Mouse (Mus musculus) G1E (cell line): ENCODE results near the gene Tm4sf1. TPM values are rescaled to one million over a fixed set of nuclear protein-coding genes. Genes with fewer than 3 reads are reported as not detected.

Experiments used
- ATAC-seq: 2 replicates; pipeline ENCODE4 v1.8.0; 2016; ENCODE audit warnings: mild to moderate bottlenecking; ENCODE audit not compliant: insufficient number of reproducible peaks, poor library complexity, low FRiP score, severe bottlenecking; ENCODE audit errors: extremely low read depth
- DNase-seq: peaks from one replicate; pipeline ENCODE4 v3.0.0; 2012; ENCODE audit warnings: low spot score
- H3K27me3 ChIP-seq: 2 replicates; pipeline ENCODE4 v1.6.1; 2012; ENCODE audit warnings: mild to moderate bottlenecking, low read length, inconsistent platforms; ENCODE audit not compliant: insufficient read depth
- H3K36me3 ChIP-seq: replicated peaks from 2 replicates; pipeline ENCODE3; 2012; ENCODE audit warnings: mild to moderate bottlenecking, inconsistent platforms
- H3K4me1 ChIP-seq: 2 replicates; pipeline ENCODE4 v1.6.1; 2012; ENCODE audit warnings: low read depth, low read length, inconsistent platforms, mixed read lengths; ENCODE audit not compliant: insufficient read depth
- H3K4me3 ChIP-seq: 2 replicates; pipeline ENCODE4 v1.5.1; 2012; ENCODE audit warnings: low read depth, mild to moderate bottlenecking, inconsistent platforms, low read length, moderate library complexity, mixed read lengths
- H3K9me3 ChIP-seq: replicated peaks from 2 replicates; pipeline ENCODE4 v1.6.1; 2012; ENCODE audit warnings: inconsistent platforms
- CTCF ChIP-seq: IDR thresholded peaks from 2 replicates; pipeline ENCODE4 v1.5.1; 2012; ENCODE audit warnings: low read depth, low read length, inconsistent platforms, mixed read lengths
- GATA1 ChIP-seq: IDR thresholded peaks from 2 replicates; pipeline ENCODE4 v1.6.1; 2012; ENCODE audit warnings: borderline replicate concordance, low read length, inconsistent platforms, mixed read lengths
- GATA2 ChIP-seq: IDR thresholded peaks from 2 replicates; pipeline ENCODE4 v1.6.1; 2012; ENCODE audit warnings: low read depth, low read length, inconsistent platforms, borderline replicate concordance
- POLR2AphosphoS5 ChIP-seq: IDR thresholded peaks from 2 replicates; pipeline ENCODE4 v1.6.1; 2012; ENCODE audit warnings: low read depth, low read length, inconsistent platforms; ENCODE audit not compliant: insufficient replicate concordance
- TAL1 ChIP-seq: conservative IDR thresholded peaks from 2 replicates; pipeline ENCODE4 v1.6.1; 2012; ENCODE audit warnings: low read depth, low read length, inconsistent platforms, mixed read lengths
- polyA plus RNA-seq: library from polyadenylated mRNA; stranded (reverse); fragments of >175 nt; gene quantifications from 2 replicates; pipeline ENCODE4 v1.2.3, GENCODE M21; 2012
- total RNA-seq, 2 experiments: library from RNA; stranded (forward) in 1 of 2; stranded (reverse) in 1 of 2; fragments of 200-1000 nt in 1 of 2; fragments of >200 nt in 1 of 2; fragmentation: Nextera tagmentation in 1 of 2; gene quantifications; 2 replicates each; pipeline ENCODE4 v1.2.3; 2014 to 2017

The Tm4sf1 gene
- not detected in 2 replicates for total RNA-seq (2014; fragmentation: Nextera tagmentation)
- 0.05 TPM in 1 of 2 replicates, not detected in the other for total RNA-seq (2017)
- polyA plus RNA-seq: not detected in 2 replicates

- no peaks in the 10 kb centered on the region for H3K4me1 ChIP-seq
- TF ChIP-seq TAL1: no peak
- TF ChIP-seq GATA1: no peak
- TF ChIP-seq GATA2: no peak
- H3K9me3 ChIP-seq: peaks cover 4% of the 10 kb centered on the region; the same call in 1 of the 2 replicates
- H3K36me3 ChIP-seq: no peaks in the 10 kb centered on the region
- ATAC-seq (no peak), DNase-seq (no peak)
- no peak within 1 kb of the TSS for H3K4me3 ChIP-seq
- no peaks in the 10 kb centered on the region for H3K27me3 ChIP-seq
Observed at GRCm38 (mm10) chr3:57301921-57302539, at the start of gene Tm4sf1. Gene Tm4sf1 (minus strand): TSS chr3:57301988.

- Histone ChIP-seq H3K36me3 (no peaks in the 10 kb centered on the region), H3K9me3 (no peaks in the 10 kb centered on the region), H3K4me3 (no peak overlapping the region), H3K27me3 (no peaks in the 10 kb centered on the region), H3K4me1 (no peaks in the 10 kb centered on the region)
- DNase-seq: no peak
- ATAC-seq: no peak
- TF ChIP-seq TAL1 (no peak), CTCF (no peak), GATA1 (no peak)
Observed at GRCm38 (mm10) chr3:57344811-57345210, 43.0 kb upstream of the Tm4sf1 start.

GRCm38 (mm10) chr3:57343837-57344607, 42.2 kb upstream of the Tm4sf1 start:
- no peak overlapping the region for H3K4me3 ChIP-seq
- no peaks in the 10 kb centered on the region for H3K9me3 ChIP-seq
- no peak for TF ChIP-seq CTCF
- TF ChIP-seq TAL1: no peak
- no peaks in the 10 kb centered on the region for H3K36me3 ChIP-seq
- ATAC-seq (no peak), DNase-seq (no peak)
- H3K4me1 ChIP-seq: no peaks in the 10 kb centered on the region
- no peaks in the 10 kb centered on the region for H3K27me3 ChIP-seq

GRCm38 (mm10) chr3:57342976-57343375, 41.2 kb upstream of the Tm4sf1 start:
- no peak for TF ChIP-seq GATA1

GRCm38 (mm10) chr3:57341321-57341720, 39.5 kb upstream of the Tm4sf1 start:
- Histone ChIP-seq H3K36me3 (no peaks in the 10 kb centered on the region), H3K9me3 (0 out of 2 replicates have a peak, but pooled peaks cover 7% of the 10 kb centered on the region), H3K4me1 (no peaks in the 10 kb centered on the region), H3K4me3 (no peak overlapping the region), H3K27me3 (no peaks in the 10 kb centered on the region)
- no peak for ATAC-seq
- no peak for TF ChIP-seq POLR2AphosphoS5
- TF ChIP-seq TAL1: no peak
- no peak for TF ChIP-seq GATA2
- no peak for DNase-seq

More at GRCm38 (mm10) chr3:57342976-57343375, 41.2 kb upstream of the Tm4sf1 start:
- no peak for ATAC-seq
- no peak for DNase-seq
- Histone ChIP-seq H3K4me1 (no peaks in the 10 kb centered on the region), H3K4me3 (no peak overlapping the region), H3K27me3 (no peaks in the 10 kb centered on the region), H3K9me3 (0 out of 2 replicates have a peak, but pooled peaks cover 2% of the 10 kb centered on the region), H3K36me3 (no peaks in the 10 kb centered on the region)

GRCm38 (mm10) chr3:57335080-57335815, 33.5 kb upstream of the Tm4sf1 start:
- Histone ChIP-seq H3K4me3 (no peak overlapping the region), H3K4me1 (no peaks in the 10 kb centered on the region), H3K9me3 (0 out of 2 replicates have a peak, but pooled peaks cover 7% of the 10 kb centered on the region), H3K27me3 (no peaks in the 10 kb centered on the region), H3K36me3 (no peaks in the 10 kb centered on the region)
- ATAC-seq (no peak), DNase-seq (no peak)
- TF ChIP-seq POLR2AphosphoS5: no peak
- no peak for TF ChIP-seq CTCF
- TF ChIP-seq GATA2: no peak
- no peak for TF ChIP-seq TAL1
- no peak for TF ChIP-seq GATA1

GRCm38 (mm10) chr3:57327941-57328340, 26.2 kb upstream of the Tm4sf1 start:
- H3K4me3 ChIP-seq: no peak overlapping the region
- no peak for ATAC-seq
- no peaks in the 10 kb centered on the region for H3K36me3 ChIP-seq
- DNase-seq: no peak
- peaks cover 8% of the 10 kb centered on the region for H3K9me3 ChIP-seq
- H3K4me1 ChIP-seq: no peaks in the 10 kb centered on the region
- TF ChIP-seq TAL1 (no peak), GATA1 (no peak), POLR2AphosphoS5 (no peak), GATA2 (no peak)
- H3K27me3 ChIP-seq: no peaks in the 10 kb centered on the region
